Mouse (Mus musculus) heart, embryonic 11.5 days (tissue): ENCODE results near the gene Rbm19. TPM values are rescaled to one million over a fixed set of nuclear protein-coding genes. Genes with fewer than 3 reads are reported as not detected.

Experiments used
- ATAC-seq: fragments of 200-750 bp; cut with Nextera tagmentation; replicated peaks from 2 replicates; pipeline ENCODE4 v1.8.0; 2017; ENCODE audit warnings: moderate library complexity; ENCODE audit not compliant: insufficient number of reproducible peaks, low FRiP score, low TSS enrichment
- H3K27ac ChIP-seq: fragments of 300-500 bp; sonication (generic); 2 replicates; pipeline ENCODE4 v1.5.1; 2014; ENCODE audit warnings: mild to moderate bottlenecking, low read depth, low read length
- H3K27me3 ChIP-seq: fragments of 300-500 bp; sonication (generic); 2 replicates; pipeline ENCODE4 v1.6.1; 2014; ENCODE audit warnings: mild to moderate bottlenecking, low read length, mixed read lengths; ENCODE audit not compliant: control insufficient read depth, insufficient read depth
- H3K36me3 ChIP-seq: fragments of 300-500 bp; sonication (generic); 2 replicates; pipeline ENCODE4 v1.6.1; 2014; ENCODE audit warnings: mild to moderate bottlenecking, low read length, moderate library complexity, mixed read lengths; ENCODE audit not compliant: control insufficient read depth, insufficient read depth
- H3K4me1 ChIP-seq: fragments of 300-500 bp; sonication (generic); 2 replicates; pipeline ENCODE4 v1.6.1; 2014; ENCODE audit warnings: low read length; ENCODE audit not compliant: control insufficient read depth, insufficient read depth
- H3K4me2 ChIP-seq: fragments of 300-500 bp; sonication (generic); 2 replicates; pipeline ENCODE4 v1.6.1; 2014; ENCODE audit warnings: mild to moderate bottlenecking, moderate library complexity
- H3K4me3 ChIP-seq: fragments of 300-500 bp; sonication (generic); 2 replicates; pipeline ENCODE4 v1.5.1; 2014; ENCODE audit warnings: low read depth, low read length
- H3K9ac ChIP-seq: fragments of 300-500 bp; sonication (generic); 2 replicates; pipeline ENCODE4 v1.6.1; 2014; ENCODE audit warnings: mild to moderate bottlenecking, low read depth, low read length, moderate library complexity
- H3K9me3 ChIP-seq: fragments of 300-500 bp; sonication (generic); replicated peaks from 2 replicates; pipeline ENCODE4 v1.6.1; 2016; ENCODE audit warnings: low read length; ENCODE audit not compliant: control insufficient read depth
- WGBS: fragments of 180-500 bp; shearing (Covaris S2); extraction: QIAGEN DNeasy Blood & Tissue Kit; methylation state at CpG from one replicate; pipeline ENCODE4 v1.1.7; 2014; ENCODE audit not compliant: insufficient replicate concordance; 5-methylcytosine and 5-hydroxymethylcytosine counted together
- polyA plus RNA-seq: library from polyadenylated mRNA; unstranded; fragments of >200 nt; fragmentation: Nextera tagmentation; extraction: Ambion mirVana; gene quantifications from 2 replicates; pipeline ENCODE4 v1.2.1, GENCODE M21; 2014

Rbm19 gene
- polyA plus RNA-seq, 1 experiment from 2014 or later = 13.5 TPM

- ATAC-seq = no peak
- WGBS = 80% methylated on average over 3 of the region's 3 CpGs
- Histone ChIP-seq H3K27me3 (no peaks in the 10 kb centered on the region), H3K4me3 (no peak overlapping the region), H3K9ac (no peak overlapping the region), H3K4me1 (peaks cover 3% of the 10 kb centered on the region; the same call in 1 of the 2 replicates), H3K27ac (no peak overlapping the region), H3K36me3 (peaks cover 8% of the 10 kb centered on the region; the same call in 1 of the 2 replicates), H3K9me3 (no peaks in the 10 kb centered on the region), H3K4me2 (no peak overlapping the region)
Observed at GRCm38 (mm10) chr5:120146909-120147308, 30.6 kb downstream of the Rbm19 start.

GRCm38 (mm10) chr5:120148246-120148645, 32.0 kb downstream of the Rbm19 start:
- H3K4me1 ChIP-seq = no peaks in the 10 kb centered on the region; the same call in 1 of the 2 replicates
- H3K27me3 ChIP-seq = no peaks in the 10 kb centered on the region
- peaks cover 8% of the 10 kb centered on the region; the same call in 1 of the 2 replicates for H3K36me3 ChIP-seq
- no peak overlapping the region for H3K4me3 ChIP-seq
- H3K9ac ChIP-seq = no peak overlapping the region
- H3K4me2 ChIP-seq = no peak overlapping the region
- WGBS = 92% methylated on average over 9 of the region's 9 CpGs
- ATAC-seq = no peak
- H3K27ac ChIP-seq = no peak overlapping the region
- no peaks in the 10 kb centered on the region for H3K9me3 ChIP-seq

DNA sequence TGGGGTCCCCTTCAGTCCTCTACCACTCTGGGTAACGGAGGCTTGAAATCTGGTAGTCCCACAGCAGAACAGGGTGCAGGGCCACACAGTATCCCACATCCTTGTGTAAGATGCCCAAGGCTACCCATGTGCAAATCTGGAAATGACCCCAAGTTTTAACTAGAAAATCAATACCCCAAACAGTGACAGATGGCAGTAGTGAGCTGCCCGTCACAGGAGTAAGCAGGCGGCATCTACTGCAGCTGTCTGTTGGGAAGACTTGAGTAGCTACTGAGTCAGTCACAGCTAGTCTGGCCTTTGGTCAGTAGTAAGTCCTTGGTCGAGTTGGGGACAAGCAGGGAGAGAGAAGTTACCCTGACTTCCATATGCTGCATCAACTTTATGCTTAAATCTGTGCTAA, 34.9 kb downstream of the Rbm19 start:
- whole genome bisulfite sequencing = 76% methylated on average over 4 of the region's 4 CpGs
- H3K27ac ChIP-seq = no peak overlapping the region

GRCm38 (mm10) chr5:120153140-120153539, 36.9 kb downstream of the Rbm19 start:
- Histone ChIP-seq H3K9ac (no peak overlapping the region), H3K27me3 (no peaks in the 10 kb centered on the region), H3K4me3 (no peak overlapping the region), H3K4me1 (peaks cover 10% of the 10 kb centered on the region), H3K9me3 (no peaks in the 10 kb centered on the region), H3K27ac (no peak overlapping the region), H3K4me2 (no peak overlapping the region), H3K36me3 (no peaks in the 10 kb centered on the region)
- ATAC-seq = no peak
- 86% methylated on average over 3 of the region's 3 CpGs for WGBS

More for the DNA sequence above, 34.9 kb downstream of the Rbm19 start:
- Histone ChIP-seq H3K4me1 (peaks cover 3% of the 10 kb centered on the region), H3K9ac (no peak overlapping the region), H3K27me3 (no peaks in the 10 kb centered on the region), H3K36me3 (no peaks in the 10 kb centered on the region), H3K4me3 (no peak overlapping the region), H3K9me3 (no peaks in the 10 kb centered on the region), H3K4me2 (no peak overlapping the region)
- ATAC-seq = no peak

- H3K27ac ChIP-seq = no peak overlapping the region
- no peaks in the 10 kb centered on the region for H3K9me3 ChIP-seq
- no peaks in the 10 kb centered on the region for H3K36me3 ChIP-seq
- no peak overlapping the region for H3K4me3 ChIP-seq
- peaks cover 13% of the 10 kb centered on the region for H3K4me1 ChIP-seq
- 72% methylated on average over 10 of the region's 10 CpGs for WGBS
- no peaks in the 10 kb centered on the region for H3K27me3 ChIP-seq
- H3K9ac ChIP-seq = no peak overlapping the region
- no peak overlapping the region for H3K4me2 ChIP-seq
- ATAC-seq = no peak
Observed at GRCm38 (mm10) chr5:120155672-120156071, 39.4 kb downstream of the Rbm19 start.

DNA sequence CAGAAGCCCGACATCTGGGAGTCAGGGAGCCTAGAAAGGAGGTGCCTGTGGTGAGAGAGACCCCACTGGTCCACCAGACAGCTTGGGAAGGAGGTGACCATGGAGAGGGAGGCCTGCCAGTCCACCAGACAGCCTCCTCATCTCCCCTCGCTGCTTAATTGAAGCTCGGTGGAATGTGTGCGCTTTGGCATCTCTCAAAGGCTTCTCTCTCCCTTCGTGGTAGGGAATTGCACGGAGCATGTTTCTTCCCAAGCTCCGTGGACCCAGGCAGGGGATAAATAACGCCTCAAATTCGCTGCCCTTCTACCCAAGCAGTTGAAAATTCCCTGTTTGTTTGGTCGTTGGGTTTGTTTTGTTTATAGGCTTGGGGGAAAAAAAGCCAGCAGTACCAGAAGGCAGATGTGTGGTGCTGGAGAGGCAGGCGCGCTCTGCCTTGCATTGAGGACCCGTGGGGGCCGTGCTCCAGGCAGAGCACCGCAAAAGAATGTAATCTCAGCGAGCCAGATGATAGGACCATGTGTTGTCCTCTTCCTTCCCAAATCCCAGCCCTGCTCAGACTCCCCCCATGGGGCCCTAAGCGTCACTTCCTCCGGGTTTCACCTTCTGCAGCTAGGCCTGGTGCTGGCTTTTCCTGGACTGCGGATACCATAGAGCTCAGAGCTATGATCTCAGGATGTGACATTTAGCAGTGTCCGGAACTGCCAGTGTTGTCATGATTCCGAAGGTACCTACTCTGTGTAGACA, 40.1 kb downstream of the Rbm19 start:
- H3K27me3 ChIP-seq = no peaks in the 10 kb centered on the region
- 48% methylated on average over 21 of the region's 21 CpGs for WGBS
- peaks cover 13% of the 10 kb centered on the region for H3K4me1 ChIP-seq
- no peak overlapping the region for H3K4me3 ChIP-seq
- H3K9ac ChIP-seq = no peak overlapping the region
- peak overlapping the region; percentile 35; the same call in 1 of the 2 replicates for H3K27ac ChIP-seq
- no peak overlapping the region for H3K4me2 ChIP-seq
- no peaks in the 10 kb centered on the region for H3K36me3 ChIP-seq
- H3K9me3 ChIP-seq = no peaks in the 10 kb centered on the region
- ATAC-seq = no peak; the same call in 1 of the 2 replicates

DNA sequence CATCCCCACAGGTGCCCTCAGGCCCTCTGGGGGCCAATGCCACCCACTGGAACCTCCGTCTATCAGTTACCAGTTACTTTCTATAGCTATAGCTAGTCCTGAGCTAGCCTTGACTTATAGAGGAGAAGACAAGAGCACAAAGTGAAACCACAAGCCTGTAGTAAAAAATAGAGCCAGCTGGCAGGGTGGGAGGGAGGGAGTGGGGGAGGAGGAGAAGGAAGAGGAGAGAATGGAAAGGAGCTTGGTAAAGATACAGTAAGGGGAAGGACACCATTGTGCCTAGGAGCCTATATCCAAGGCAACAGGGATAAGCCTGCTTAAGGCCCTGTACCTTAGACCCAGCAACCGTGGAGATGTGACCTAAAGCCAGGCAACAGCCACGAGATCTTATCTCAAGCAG, 40.9 kb downstream of the Rbm19 start:
- Histone ChIP-seq H3K27ac (0 out of 2 replicates have a peak overlapping the region, but pooled peaks have one; percentile 35), H3K27me3 (no peaks in the 10 kb centered on the region), H3K9me3 (no peaks in the 10 kb centered on the region), H3K36me3 (no peaks in the 10 kb centered on the region), H3K9ac (no peak overlapping the region), H3K4me2 (no peak overlapping the region), H3K4me1 (peaks cover 13% of the 10 kb centered on the region), H3K4me3 (no peak overlapping the region)
- no peak for ATAC-seq
- 62% methylated on average over 3 of the region's 3 CpGs for WGBS

DNA sequence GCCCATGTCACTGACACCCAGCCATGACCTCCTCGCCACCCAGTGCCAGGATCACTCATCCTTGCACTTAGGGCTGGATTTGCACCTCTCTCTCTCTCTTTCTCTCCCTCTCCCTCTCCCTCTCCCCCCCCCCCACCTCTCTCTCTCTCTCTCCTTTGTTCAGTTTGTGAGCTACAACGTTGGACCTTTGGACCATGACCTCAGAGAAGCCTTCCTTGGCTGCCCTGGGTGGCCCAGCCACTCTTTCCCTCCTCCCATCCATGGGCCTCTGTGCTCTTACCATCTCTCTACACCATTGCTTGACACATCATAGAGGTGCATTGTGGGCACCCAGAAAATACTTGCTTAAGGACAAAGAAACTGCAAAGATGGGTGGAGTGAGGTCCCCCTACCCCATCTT, 42.2 kb downstream of the Rbm19 start:
- Histone ChIP-seq H3K9me3 (no peaks in the 10 kb centered on the region), H3K36me3 (no peaks in the 10 kb centered on the region), H3K27ac (no peak overlapping the region), H3K27me3 (no peaks in the 10 kb centered on the region), H3K4me2 (no peak overlapping the region), H3K9ac (no peak overlapping the region), H3K4me1 (peaks cover 13% of the 10 kb centered on the region), H3K4me3 (no peak overlapping the region)
- no peak for ATAC-seq
- WGBS = 74% methylated on average over 2 of the region's 2 CpGs
